Mouse (Mus musculus): ENCODE data around the gene Gm48551.

The Gm48551 gene

GRCm38 (mm10) chr10:81418216-81419070, 34.2 kb downstream of the Gm48551 start:
- DNase-seq (ENCODE audit: low read depth): no peak

- DNase-seq (ENCODE audit: low read depth): no peak
Measured at GRCm38 (mm10) chr10:81419111-81419928, 35.1 kb downstream of the Gm48551 start.

DNA sequence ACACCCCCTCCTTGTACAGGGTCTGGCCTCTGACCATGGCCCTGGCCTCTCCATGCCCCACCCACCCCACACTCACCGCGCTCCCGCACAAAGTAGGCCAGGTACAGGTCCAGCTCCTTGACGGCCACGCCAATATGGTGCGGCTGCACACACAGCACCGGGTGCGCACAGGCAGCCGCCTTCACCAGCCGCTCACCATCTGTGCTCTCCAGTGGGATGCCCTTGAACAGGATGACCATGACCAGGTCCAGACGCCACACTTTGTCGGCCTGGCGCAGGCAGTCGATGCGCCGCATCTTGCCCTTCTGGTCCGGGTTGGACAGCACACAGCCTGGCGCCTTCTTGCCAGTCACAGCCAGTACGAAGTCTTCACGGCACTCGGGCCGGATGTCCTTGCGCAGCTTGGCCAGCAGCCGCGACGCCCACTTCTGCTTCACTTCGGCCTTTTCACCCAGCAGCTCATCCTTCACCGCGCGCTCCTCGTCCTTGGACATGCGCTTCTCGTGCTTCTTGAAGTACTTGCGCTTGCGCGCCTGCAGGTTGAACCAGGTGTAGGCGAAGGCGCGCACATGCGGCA, 36.0 kb downstream of the Gm48551 start:
- DNase-seq (ENCODE audit: low read depth): no peak

GRCm38 (mm10) chr10:81421041-81421796, 37.0 kb downstream of the Gm48551 start:
- no peak for DNase-seq (ENCODE audit: low read depth)

- DNase-seq (ENCODE audit: low read depth): no peak
Measured at GRCm38 (mm10) chr10:81421797-81422100, 37.5 kb downstream of the Gm48551 start.

- no peak for DNase-seq (ENCODE audit: low read depth)
Measured at GRCm38 (mm10) chr10:81422191-81422590, 37.9 kb downstream of the Gm48551 start.

- no peak for DNase-seq (ENCODE audit: low read depth)
Measured at GRCm38 (mm10) chr10:81422661-81423217, 38.5 kb downstream of the Gm48551 start.

DNA sequence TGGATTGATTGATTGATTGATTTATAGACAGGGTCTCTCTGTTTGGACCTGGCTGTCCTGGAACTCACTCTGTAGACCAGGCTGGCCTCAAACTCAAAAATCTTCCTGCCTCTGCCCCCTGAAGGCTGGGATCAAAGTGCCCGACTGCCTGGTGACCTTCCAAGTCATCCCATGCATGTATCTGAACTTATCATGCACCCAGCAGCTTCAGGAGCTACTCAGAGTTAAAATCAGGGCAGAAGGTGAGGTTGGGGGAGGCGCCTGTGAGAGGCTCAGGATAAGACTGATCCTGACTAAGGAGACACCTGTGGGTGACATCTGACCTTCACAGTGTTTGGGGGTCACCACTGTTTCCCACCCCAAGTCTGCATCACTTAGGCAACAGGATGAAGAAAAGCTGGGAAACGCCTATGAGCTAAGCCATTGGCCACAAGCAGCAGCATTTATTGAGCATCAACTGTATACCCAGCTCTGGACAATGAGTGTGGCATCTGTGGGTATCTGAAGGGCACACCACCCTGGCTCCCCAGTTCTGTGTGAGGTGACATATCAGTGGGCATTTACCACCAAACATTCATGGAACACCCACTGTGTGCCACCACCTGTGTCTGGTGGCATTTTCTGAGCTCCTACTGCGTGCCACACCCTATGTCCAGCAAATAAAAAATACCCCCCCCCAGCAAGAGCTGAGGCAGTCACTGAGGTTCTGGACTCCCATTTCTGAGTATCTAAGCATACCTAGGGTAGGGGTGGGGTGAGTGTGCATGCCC, 39.4 kb downstream of the Gm48551 start:
- DNase-seq (ENCODE audit: low read depth): peak; percentile 14

GRCm38 (mm10) chr10:81424246-81425051, 40.2 kb downstream of the Gm48551 start:
- DNase-seq (ENCODE audit: low read depth): peak; percentile 9

DNA sequence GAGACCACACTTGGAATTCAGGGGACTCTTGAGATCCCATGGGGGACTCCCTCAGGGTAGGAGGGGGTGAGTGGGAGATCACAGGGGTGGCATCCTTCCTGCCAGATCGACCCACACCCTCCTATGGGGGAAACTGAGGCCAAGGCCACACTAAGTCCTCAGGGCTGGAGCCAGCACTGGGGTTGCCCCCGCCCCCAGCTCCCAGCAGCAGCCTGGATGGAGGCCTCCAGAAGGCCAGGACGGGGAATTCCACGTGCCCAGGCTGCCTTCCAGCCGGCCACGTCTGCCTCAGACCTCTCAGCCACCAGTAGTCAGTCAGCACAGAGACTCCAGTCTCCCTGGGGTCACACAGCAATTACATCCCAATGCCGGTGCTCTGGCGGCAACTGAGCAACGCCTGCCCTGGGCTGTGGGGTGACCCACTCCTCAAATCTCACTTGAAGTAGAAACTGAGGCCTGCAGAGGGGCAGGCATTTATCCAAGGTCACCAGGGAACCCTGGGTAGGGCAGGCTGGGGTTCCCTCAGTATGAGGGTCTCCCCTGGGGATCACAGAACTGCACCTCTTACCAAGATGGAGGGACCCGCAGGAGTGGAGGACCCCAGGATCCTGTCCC, 41.1 kb downstream of the Gm48551 start:
- DNase-seq (ENCODE audit: low read depth): peak; percentile 19

DNA sequence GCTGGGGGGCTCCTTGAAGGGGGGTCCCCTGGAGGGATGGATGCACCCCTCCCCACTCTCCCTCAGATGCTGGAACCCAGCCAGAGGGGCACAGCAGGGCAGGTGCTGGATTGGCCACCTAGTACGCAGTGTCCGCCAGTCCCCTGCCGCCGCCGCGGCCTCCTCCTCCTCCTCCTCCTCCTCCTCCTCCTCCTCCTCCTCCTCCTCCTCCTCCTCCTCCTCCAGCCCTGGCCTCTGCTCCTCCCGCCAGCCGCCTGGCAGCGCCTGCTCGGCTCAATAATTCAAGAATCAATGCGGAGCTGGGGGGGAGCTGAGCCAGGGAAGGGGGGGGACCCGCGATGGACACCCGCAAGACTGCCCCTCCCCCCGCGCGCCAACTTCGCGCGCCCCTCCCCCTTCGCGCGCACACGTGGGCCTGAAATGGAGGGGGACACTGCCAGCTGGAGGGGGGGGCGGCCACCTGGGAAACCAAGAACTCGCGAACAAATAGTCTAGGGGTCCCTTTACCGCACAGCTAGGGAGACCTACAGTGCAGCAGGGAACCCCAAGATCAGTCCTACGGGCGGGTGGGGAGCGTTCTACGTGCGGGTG, 41.9 kb downstream of the Gm48551 start:
- no peak for DNase-seq (ENCODE audit: low read depth)

DNA sequence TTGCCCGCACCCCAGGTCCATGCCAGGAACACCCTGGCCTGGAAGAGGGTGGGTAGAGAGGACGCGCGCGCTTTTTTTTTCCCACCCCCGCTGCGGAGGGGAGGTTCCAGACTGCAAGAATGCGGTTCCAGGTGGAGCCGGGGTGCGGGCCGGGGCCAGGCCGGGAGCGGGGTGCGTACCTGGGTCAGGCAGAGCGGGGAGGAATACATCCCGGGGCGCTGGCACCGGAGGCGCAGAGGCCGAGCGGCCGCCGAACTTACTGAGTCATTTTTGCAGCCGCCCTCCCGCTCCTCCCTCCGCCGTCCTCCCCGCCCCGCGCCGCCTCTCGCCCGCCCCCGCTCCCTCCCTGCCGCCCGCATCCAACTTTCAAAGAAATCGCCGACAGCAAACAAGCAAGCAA, 42.6 kb downstream of the Gm48551 start:
- DNase-seq (ENCODE audit: low read depth): peak; percentile 62

DNA sequence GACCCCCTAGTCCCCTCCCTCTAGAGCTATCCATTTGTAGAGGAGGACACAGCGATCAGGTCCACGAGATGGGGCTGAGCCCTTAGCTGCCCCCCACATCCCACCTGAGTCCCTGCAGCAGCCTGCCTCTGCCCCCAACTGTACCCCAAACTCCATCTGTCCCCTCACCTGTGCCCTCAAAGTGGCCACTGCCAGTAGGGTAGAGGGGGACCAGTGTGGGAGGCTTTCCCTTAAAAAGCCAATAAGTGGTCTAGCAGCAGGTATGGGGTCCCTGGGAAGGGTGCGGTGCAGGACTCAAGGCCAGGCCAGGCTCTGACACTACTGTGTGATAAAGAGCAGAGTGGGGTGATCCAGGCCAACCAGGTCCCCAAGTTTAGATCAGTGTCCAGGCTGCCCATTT, 43.1 kb downstream of the Gm48551 start:
- DNase-seq (ENCODE audit: low read depth): no peak

DNA sequence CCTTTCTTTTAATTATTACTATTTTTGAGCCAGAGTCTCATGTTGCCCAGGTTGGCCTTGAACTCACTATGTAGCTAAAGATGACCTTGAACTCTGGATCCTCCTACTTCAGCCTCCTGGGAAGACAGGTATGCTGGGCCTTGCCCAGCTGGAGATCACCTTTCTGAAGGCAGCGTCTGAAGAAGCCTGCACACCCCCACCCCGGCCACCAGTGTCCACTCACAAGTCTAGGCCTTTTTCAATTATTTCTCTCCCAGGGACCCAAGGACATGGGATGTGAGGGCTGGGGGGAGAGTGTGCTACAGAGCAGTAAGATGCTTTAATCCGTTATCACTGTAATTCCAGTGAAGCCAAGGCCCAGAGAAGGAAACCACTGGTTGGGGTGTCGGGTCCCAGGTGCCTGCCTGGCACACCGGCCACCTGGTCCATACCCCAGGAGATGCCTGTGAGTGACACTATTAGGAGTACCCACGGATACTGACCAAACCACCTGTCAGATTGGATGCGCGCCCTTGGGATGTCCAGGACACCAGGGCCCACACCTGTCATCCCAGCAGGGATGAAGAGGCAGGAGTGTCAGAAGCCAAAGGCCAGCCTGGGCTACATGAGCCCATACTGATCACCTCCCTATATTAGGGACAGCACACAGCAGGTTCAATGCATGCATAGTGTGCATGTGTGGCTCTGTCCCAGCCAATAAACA, 43.7 kb downstream of the Gm48551 start:
- DNase-seq (ENCODE audit: low read depth): peak; percentile 29

DNA sequence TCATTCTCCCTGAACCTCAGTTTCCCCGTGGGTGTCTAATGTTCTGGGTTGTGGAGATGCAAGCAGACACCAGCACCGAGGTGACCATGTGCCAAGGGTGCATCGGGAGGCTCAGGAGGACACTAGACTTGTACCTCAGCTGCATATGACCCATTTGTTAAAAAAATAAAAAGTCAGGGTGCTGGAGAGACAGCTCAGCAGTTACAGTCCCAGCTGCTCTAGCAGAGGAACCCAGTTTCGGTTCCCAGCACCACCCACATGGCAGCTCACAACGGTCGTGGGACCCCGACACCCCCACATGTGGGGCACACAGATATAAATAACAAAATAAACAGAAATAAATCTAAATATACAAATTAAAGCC, 44.2 kb downstream of the Gm48551 start:
- no peak for DNase-seq (ENCODE audit: low read depth)

- no peak for DNase-seq (ENCODE audit: low read depth)
Measured at GRCm38 (mm10) chr10:81429092-81429491, 44.8 kb downstream of the Gm48551 start.

DNA sequence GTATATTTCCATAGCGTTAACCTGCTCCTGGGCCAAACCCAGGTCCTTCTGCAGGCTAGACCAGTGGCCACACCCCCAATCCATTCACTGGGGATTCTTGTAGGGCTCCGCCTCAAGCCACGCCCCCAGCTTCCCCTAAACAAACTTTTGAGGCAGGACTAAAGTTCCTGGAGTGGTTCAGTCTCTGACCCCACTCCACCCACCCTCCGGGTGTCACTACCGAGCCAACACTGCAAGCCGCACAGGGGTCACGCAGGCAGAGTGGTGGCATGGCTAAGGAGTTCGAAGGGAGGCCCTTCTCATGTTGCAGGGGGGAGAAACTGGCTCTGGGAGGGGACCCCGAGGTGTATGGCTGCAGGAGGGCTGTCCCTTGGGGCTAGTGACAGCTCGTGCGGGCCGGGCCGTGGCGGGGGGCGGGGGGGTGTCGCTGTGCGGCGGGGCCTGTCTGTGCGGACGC, 45.4 kb downstream of the Gm48551 start:
- DNase-seq (ENCODE audit: low read depth): peak; percentile 89

GRCm38 (mm10) chr10:81430141-81430830, 46.0 kb downstream of the Gm48551 start:
- peak; percentile 86 for DNase-seq (ENCODE audit: low read depth)

Data from induced T-regulatory cell, adult 2 months (primary cell).